8 mouse cellular contexts compared by ENCODE assay signal in the genomic region with DNA sequence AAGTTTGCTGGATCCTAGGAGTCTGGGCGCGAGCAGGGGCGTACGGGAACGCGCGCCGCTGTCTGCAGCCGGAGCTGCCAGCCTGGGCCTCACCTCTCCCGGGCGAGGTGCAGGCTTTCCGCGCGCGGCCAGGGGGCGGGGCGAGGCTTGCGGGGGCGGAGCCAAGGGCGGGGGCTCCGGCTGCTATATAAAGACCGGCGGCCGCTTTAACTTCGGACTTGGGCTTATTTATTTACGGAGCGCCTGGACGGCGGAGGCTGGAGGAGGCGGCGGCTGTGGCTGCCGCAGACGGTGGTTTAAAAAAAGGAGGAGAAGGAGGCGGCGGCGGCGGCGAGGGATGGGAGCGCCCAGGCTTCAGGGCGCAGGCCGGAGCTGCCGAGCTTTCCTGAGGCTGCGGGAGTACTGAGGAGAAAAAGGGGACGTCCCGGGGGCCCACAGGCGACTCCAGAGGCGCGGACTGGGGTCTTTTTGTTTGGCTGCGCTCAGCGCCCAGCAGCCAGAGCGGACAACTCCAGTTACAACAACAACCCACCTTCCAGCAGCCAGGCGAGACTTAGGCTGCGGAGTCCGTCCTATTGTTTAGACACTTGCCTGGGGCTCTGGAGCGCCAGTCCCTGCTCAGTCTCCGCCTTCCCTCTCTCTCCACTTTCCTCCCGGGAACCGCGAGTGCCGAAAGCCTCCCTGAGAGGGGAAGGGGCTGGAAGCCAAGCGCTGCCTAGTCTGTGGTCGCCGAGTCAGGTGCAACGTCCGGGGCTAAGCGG. TPM values are rescaled to one million over a fixed set of nuclear protein-coding genes. Genes with fewer than 3 reads are reported as not detected.
DNase-seq lines count a peak whose midpoint lies in the region; ATAC-seq and TF ChIP-seq lines count a peak whose summit lies in the region.

Gene Slit2, plus strand, starts transcription at position 198 of the 761 bp plus-strand sequence.

- H3K4me2 ChIP-seq in hindbrain, embryonic 15.5 days = peak within 1 kb of the TSS; percentile 87

- H3K9ac ChIP-seq in hindbrain, embryonic 15.5 days = peak within 1 kb of the TSS; percentile 57

- WGBS in hindbrain, embryonic 15.5 days = under 1% methylated on average over 65 of the region's 66 CpGs

- H3K4me1 ChIP-seq in G1E (ENCODE audit: insufficient read depth, low read depth, low read length) = peaks cover 10% of the 10 kb centered on the region
- H3K4me1 ChIP-seq in hindbrain, embryonic 15.5 days (replicated peaks) = peaks cover 25% of the 10 kb centered on the region

- peak within 1 kb of the TSS; percentile 64; the same call in 1 of the 2 replicates for H3K4me3 ChIP-seq in G1E (ENCODE audit: low read depth, low read length)
- peak within 1 kb of the TSS; percentile 78 for H3K4me3 ChIP-seq in gastrocnemius, adult 2 months
- peak within 1 kb of the TSS; percentile 66 for H3K4me3 ChIP-seq in hindbrain, embryonic 15.5 days

- TF ChIP-seq CTCF in G1E (IDR thresholded peaks at IDR 0.05; ENCODE audit: low read depth, low read length) = no peak
- no peak for TF ChIP-seq CTCF in gastrocnemius, adult 2 months (IDR thresholded peaks at IDR 0.05)

- peak; percentile 29 for DNase-seq in G1E (ENCODE audit: low spot score)
- DNase-seq in c-Kit-positive CD71-negative TER-119-negative erythroid progenitor cells, embryonic 14.5 days (ENCODE audit: low read depth) = peak; percentile 64
- DNase-seq in gastrocnemius, adult 2 months = peak; percentile 87
- peak; percentile 29 to 43 for DNase-seq in left cerebral cortex, adult 8-10 months (ENCODE audit: low spot score in 2 of 2)
- DNase-seq in right cerebral cortex, postnatal 10 days (ENCODE audit: low spot score in 2 of 2) = peak; percentile 72 to 75
- DNase-seq in urinary bladder, postnatal 4 days (ENCODE audit: low spot score in 2 of 2) = peak; percentile 88 to 89

- H3K36me3 ChIP-seq in G1E (replicated peaks) = no peaks in the 10 kb centered on the region
- H3K36me3 ChIP-seq in hindbrain, embryonic 15.5 days = no peaks in the 10 kb centered on the region

- no peaks in the 10 kb centered on the region for H3K9me3 ChIP-seq in G1E (replicated peaks)
- no peaks in the 10 kb centered on the region for H3K9me3 ChIP-seq in hindbrain, embryonic 15.5 days

- peak within 1 kb of the TSS; percentile 68 for H3K27ac ChIP-seq in gastrocnemius, adult 2 months
- peak within 1 kb of the TSS; percentile 78 for H3K27ac ChIP-seq in hindbrain, embryonic 15.5 days (replicated peaks)

- peaks cover 35% of the 10 kb centered on the region; the same call in 1 of the 2 replicates for H3K27me3 ChIP-seq in G1E (ENCODE audit: insufficient read depth, low read length)
- no peaks in the 10 kb centered on the region for H3K27me3 ChIP-seq in hindbrain, embryonic 15.5 days

- 0 out of 2 replicates have a peak, but pooled peaks have one; percentile 24 for ATAC-seq in G1E (ENCODE audit: extremely low read depth, insufficient number of reproducible peaks, low FRiP score, poor library complexity, severe bottlenecking)
- ATAC-seq in hindbrain, embryonic 15.5 days (ENCODE audit: low FRiP score, low read depth) = peak; percentile 87
- ATAC-seq in megakaryocyte, adult 5-6 weeks (ENCODE audit: poor library complexity, severe bottlenecking) = peak; percentile 64

- intact Hi-C loops in gastrocnemius, adult 2 months (cut with DNase I) = no loop called here

RNA-seq across cellular contexts. Expression of gene Slit2, which starts in this region (rescaled TPM):
- total RNA-seq in G1E (2014; fragmentation: Nextera tagmentation) (not detected in 2 replicates), G1E (2017) (0.27 and 0.64 TPM in 2 replicates)
- polyA plus RNA-seq in G1E (2012) = not detected in 2 replicates
- 1 to 10 TPM in 1 of 2 experiments, under 1 TPM in 1; 0.64 to 1.4 TPM for total RNA-seq in gastrocnemius, adult 2 months (2021)
- 22.2 and 22.9 TPM in 2 replicates for polyA plus RNA-seq in hindbrain, embryonic 15.5 days (2015; fragmentation: Nextera tagmentation; extraction: Ambion mirVana)
- total RNA-seq in left cerebral cortex, adult 8-10 months (2022) = 10 to 100 TPM; 25.0 to 50.0 (median 31.9) TPM
- total RNA-seq in megakaryocyte, adult 5-6 weeks (2015) = not detected in 2 replicates
- total RNA-seq in megakaryocyte, adult 5-6 weeks (2017) = under 0.01 TPM in 1 of 2 replicates, not detected in the other

Comparison
In these comparisons a context has a peak if more than half of its experiments do, and no peak if none do; other contexts are left out.
1. Peak in every context shown above with its lines: DNase-seq, ATAC-seq, H3K4me3 ChIP-seq and H3K27ac ChIP-seq.
2. RNA of gene Slit2 (total RNA-seq): 25.0 to 50.0 TPM in left cerebral cortex, adult 8-10 months; 0.64 to 1.4 TPM in gastrocnemius, adult 2 months, 0.27 to 0.64 TPM in G1E and under 0.01 TPM in megakaryocyte, adult 5-6 weeks; every median in the first group is over 10 times any median in the second.
3. RNA of gene Slit2 (polyA plus RNA-seq): 22.2 to 22.9 TPM in hindbrain, embryonic 15.5 days; not detected in G1E; every median in the first group is over 10 times any median in the second.
4. Peak in DNase-seq, ATAC-seq and H3K4me3 ChIP-seq in G1E; RNA of the gene not detected or under 1 TPM.
5. Peak in ATAC-seq in megakaryocyte, adult 5-6 weeks; RNA of the gene not detected or under 1 TPM.
6. ATAC-seq: peak in every context shown above with its lines; median percentile 87 in hindbrain, embryonic 15.5 days; 64 in megakaryocyte, adult 5-6 weeks; 24 in G1E.
7. DNase-seq: peak in every context shown above with its lines; median percentile 88 in urinary bladder, postnatal 4 days; 87 in gastrocnemius, adult 2 months; 74 in right cerebral cortex, postnatal 10 days; 64 in c-Kit-positive CD71-negative TER-119-negative erythroid progenitor cells, embryonic 14.5 days; 36 in left cerebral cortex, adult 8-10 months; 29 in G1E.